Mouse (Mus musculus) lung, adult 2 months (tissue): Measurements from ENCODE around the gene Amfr.

ENCODE experiments used
- CTCF ChIP-seq: fragments of 200-500 bp; IDR thresholded peaks from 2 replicates; pipeline ENCODE4 v1.5.1; 2011; ENCODE audit warnings: mild to moderate bottlenecking, low read length, control low read depth; ENCODE audit not compliant: insufficient read depth
- POLR2A ChIP-seq: fragments of 200-500 bp; IDR thresholded peaks from 2 replicates; pipeline ENCODE4 v1.6.1; 2011; ENCODE audit warnings: low read depth, mild to moderate bottlenecking, control low read depth, low read length, borderline replicate concordance; ENCODE audit errors: extremely low read depth

GRCm38 (mm10) chr8:94047845-94048244 is 35.2 kb upstream of the Amfr start:
- no peak for TF ChIP-seq CTCF
- no peak for TF ChIP-seq POLR2A
